Mouse (Mus musculus): Measurements from ENCODE around the gene Dhdh. TPM values are rescaled to one million over a fixed set of nuclear protein-coding genes. Genes with fewer than 3 reads are reported as not detected.

The Dhdh gene
- polyA plus RNA-seq, 1 experiment = 3.0 TPM

- Histone ChIP-seq H3K4me1 (ENCODE audit: control insufficient read depth, insufficient read depth, low read length) (peaks cover 16% of the 10 kb centered on the region), H3K27me3 (ENCODE audit: control insufficient read depth, insufficient read depth, low read length) (no peaks in the 10 kb centered on the region)
- TF ChIP-seq POLR2A (IDR thresholded peaks at IDR 0.05; ENCODE audit: control insufficient read depth, low read depth, low read length) = peak; percentile 96
- TF ChIP-seq CTCF (IDR thresholded peaks at IDR 0.05; ENCODE audit: control insufficient read depth, insufficient read depth, insufficient replicate concordance, low read depth, low read length) = no peak
Measured at GRCm38 (mm10) chr7:45525809-45526473, 37.3 kb upstream of the Dhdh start, which contains the start of the genes Ppp1r15a and Plekha4. Gene Ppp1r15a, minus strand, starts transcription at chr7:45526268. Gene Plekha4, plus strand, starts transcription at chr7:45526330.

DNA sequence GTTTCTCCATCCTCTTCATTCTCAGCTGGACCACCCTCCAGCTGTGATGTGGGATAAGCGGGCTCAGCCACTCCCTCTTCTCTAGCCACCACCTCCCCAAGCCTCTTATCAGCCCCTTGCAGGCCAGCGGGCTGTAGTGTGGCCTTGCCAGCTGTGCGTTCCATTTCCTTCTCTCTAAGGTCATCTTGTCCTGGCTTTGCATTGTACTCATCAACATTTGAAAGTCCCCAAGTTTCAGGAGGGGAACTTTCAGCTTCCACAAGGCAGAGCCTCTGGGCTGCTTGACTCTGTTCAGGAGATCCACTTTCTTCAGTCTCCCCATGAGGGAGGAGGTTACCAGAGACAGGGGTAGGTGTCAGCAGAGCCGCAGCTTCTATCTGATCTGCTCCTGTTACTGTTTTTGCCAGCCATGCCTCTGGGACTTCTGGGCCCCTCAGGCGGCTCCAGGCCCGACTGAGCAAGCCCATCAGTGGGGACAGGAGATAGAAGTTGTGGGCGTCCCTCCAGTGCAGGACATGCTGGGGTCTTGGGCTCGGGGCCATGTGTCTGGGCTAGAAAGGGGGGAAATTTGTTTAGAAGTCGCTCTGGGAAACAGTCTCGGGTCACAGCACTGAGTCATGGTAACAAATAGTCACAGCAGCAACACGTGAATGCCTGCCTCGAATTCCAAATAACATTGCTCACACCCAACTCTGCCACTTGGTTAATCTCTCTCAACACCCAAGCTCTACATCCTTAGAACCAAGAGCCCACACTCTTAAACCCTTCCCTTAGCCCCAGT, 36.4 kb upstream of the Dhdh start:
- peaks cover 13% of the 10 kb centered on the region for H3K4me1 ChIP-seq (ENCODE audit: control insufficient read depth, insufficient read depth, low read length)
- peak overlapping the region; percentile 84 for H3K27ac ChIP-seq (ENCODE audit: control insufficient read depth, insufficient read depth, low read depth, low read length)
- no peaks in the 10 kb centered on the region for H3K36me3 ChIP-seq (ENCODE audit: control insufficient read depth, insufficient read depth, low read length)
- no peaks in the 10 kb centered on the region for H3K27me3 ChIP-seq (ENCODE audit: control insufficient read depth, insufficient read depth, low read length)
- H3K4me3 ChIP-seq (ENCODE audit: control insufficient read depth, low read depth, low read length) = peak overlapping the region; percentile 92
- TF ChIP-seq POLR2A (IDR thresholded peaks at IDR 0.05; ENCODE audit: control insufficient read depth, low read depth, low read length) (no peak), CTCF (IDR thresholded peaks at IDR 0.05; ENCODE audit: control insufficient read depth, insufficient read depth, insufficient replicate concordance, low read depth, low read length) (no peak)

More at GRCm38 (mm10) chr7:45525809-45526473, 37.3 kb upstream of the Dhdh start, which contains the start of the genes Ppp1r15a and Plekha4:
- Histone ChIP-seq H3K36me3 (ENCODE audit: control insufficient read depth, insufficient read depth, low read length) (no peaks in the 10 kb centered on the region), H3K27ac (ENCODE audit: control insufficient read depth, insufficient read depth, low read depth, low read length) (peak within 1 kb of the TSS; percentile 88), H3K4me3 (ENCODE audit: control insufficient read depth, low read depth, low read length) (peak within 1 kb of the TSS; percentile 92)

DNA sequence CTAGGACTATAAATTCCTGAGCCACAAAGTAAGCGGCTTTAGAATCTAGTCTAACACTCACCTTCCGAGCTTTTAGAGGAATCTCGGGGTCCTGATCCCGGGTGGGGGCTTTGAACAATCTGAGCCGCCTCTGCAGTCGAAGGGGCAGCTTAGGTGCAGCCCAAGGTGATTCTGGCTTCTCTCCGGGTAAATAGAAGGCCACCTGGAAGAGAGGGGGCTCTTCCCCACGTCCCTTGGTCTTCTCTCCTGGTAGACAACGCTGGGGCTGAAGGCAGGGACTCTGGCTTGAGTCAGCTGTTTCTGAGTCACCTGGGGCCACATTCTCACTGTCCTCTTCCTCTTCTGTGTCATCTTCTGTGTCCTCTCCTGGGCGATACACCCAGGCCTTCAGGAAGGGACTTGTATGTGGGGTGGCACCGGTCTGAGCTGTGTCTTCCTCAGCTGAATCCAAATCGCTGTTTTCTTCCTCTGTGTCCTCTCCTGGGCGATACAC, 35.1 kb upstream of the Dhdh start:
- H3K27me3 ChIP-seq (ENCODE audit: control insufficient read depth, insufficient read depth, low read length) = no peaks in the 10 kb centered on the region
- no peak for TF ChIP-seq CTCF (IDR thresholded peaks at IDR 0.05; ENCODE audit: control insufficient read depth, insufficient read depth, insufficient replicate concordance, low read depth, low read length)
- no peak for TF ChIP-seq POLR2A (IDR thresholded peaks at IDR 0.05; ENCODE audit: control insufficient read depth, low read depth, low read length)
- no peaks in the 10 kb centered on the region for H3K36me3 ChIP-seq (ENCODE audit: control insufficient read depth, insufficient read depth, low read length)
- no peak overlapping the region for H3K27ac ChIP-seq (ENCODE audit: control insufficient read depth, insufficient read depth, low read depth, low read length)
- no peak overlapping the region for H3K4me3 ChIP-seq (ENCODE audit: control insufficient read depth, low read depth, low read length)
- peaks cover 13% of the 10 kb centered on the region for H3K4me1 ChIP-seq (ENCODE audit: control insufficient read depth, insufficient read depth, low read length)

- Histone ChIP-seq H3K36me3 (ENCODE audit: control insufficient read depth, insufficient read depth, low read length) (no peaks in the 10 kb centered on the region), H3K4me1 (ENCODE audit: control insufficient read depth, insufficient read depth, low read length) (peaks cover 13% of the 10 kb centered on the region), H3K27me3 (ENCODE audit: control insufficient read depth, insufficient read depth, low read length) (no peaks in the 10 kb centered on the region), H3K4me3 (ENCODE audit: control insufficient read depth, low read depth, low read length) (no peak overlapping the region), H3K27ac (ENCODE audit: control insufficient read depth, insufficient read depth, low read depth, low read length) (no peak overlapping the region)
- TF ChIP-seq CTCF (IDR thresholded peaks at IDR 0.05; ENCODE audit: control insufficient read depth, insufficient read depth, insufficient replicate concordance, low read depth, low read length) (no peak), POLR2A (IDR thresholded peaks at IDR 0.05; ENCODE audit: control insufficient read depth, low read depth, low read length) (no peak)
Measured at GRCm38 (mm10) chr7:45522957-45523676, 34.5 kb upstream of the Dhdh start.

- TF ChIP-seq POLR2A (IDR thresholded peaks at IDR 0.05; ENCODE audit: control insufficient read depth, low read depth, low read length) (no peak), CTCF (IDR thresholded peaks at IDR 0.05; ENCODE audit: control insufficient read depth, insufficient read depth, insufficient replicate concordance, low read depth, low read length) (no peak)
- Histone ChIP-seq H3K4me1 (ENCODE audit: control insufficient read depth, insufficient read depth, low read length) (peaks cover 13% of the 10 kb centered on the region), H3K36me3 (ENCODE audit: control insufficient read depth, insufficient read depth, low read length) (no peaks in the 10 kb centered on the region), H3K4me3 (ENCODE audit: control insufficient read depth, low read depth, low read length) (peak overlapping the region; percentile 88), H3K27me3 (ENCODE audit: control insufficient read depth, insufficient read depth, low read length) (no peaks in the 10 kb centered on the region), H3K27ac (ENCODE audit: control insufficient read depth, insufficient read depth, low read depth, low read length) (peak overlapping the region; percentile 5; the same call in 1 of the 2 replicates)
Measured at GRCm38 (mm10) chr7:45522194-45522752, 33.7 kb upstream of the Dhdh start.

- TF ChIP-seq CTCF (IDR thresholded peaks at IDR 0.05; ENCODE audit: control insufficient read depth, insufficient read depth, insufficient replicate concordance, low read depth, low read length) (no peak), POLR2A (IDR thresholded peaks at IDR 0.05; ENCODE audit: control insufficient read depth, low read depth, low read length) (peak; percentile 20; the same call in 1 of the 2 replicates)
- Histone ChIP-seq H3K36me3 (ENCODE audit: control insufficient read depth, insufficient read depth, low read length) (no peaks in the 10 kb centered on the region), H3K27ac (ENCODE audit: control insufficient read depth, insufficient read depth, low read depth, low read length) (peak overlapping the region; percentile 61), H3K4me3 (ENCODE audit: control insufficient read depth, low read depth, low read length) (peak overlapping the region; percentile 88), H3K27me3 (ENCODE audit: control insufficient read depth, insufficient read depth, low read length) (no peaks in the 10 kb centered on the region), H3K4me1 (ENCODE audit: control insufficient read depth, insufficient read depth, low read length) (peaks cover 13% of the 10 kb centered on the region)
Measured at GRCm38 (mm10) chr7:45521728-45522184, 33.2 kb upstream of the Dhdh start.
